Mouse (Mus musculus) CH12.LX (cell line): Measurements from ENCODE around the gene Prss54. TPM values are rescaled to one million over a fixed set of nuclear protein-coding genes. Genes with fewer than 3 reads are reported as not detected.

Source experiments
- DNase-seq: peaks from one replicate; pipeline ENCODE4 v3.0.0-alpha.2; 2013; ENCODE audit errors: extremely low read depth
- H3K27ac ChIP-seq: 2 replicates; pipeline ENCODE4 v1.5.1; 2012; ENCODE audit warnings: low read depth, mild to moderate bottlenecking, control low read depth, moderate library complexity; ENCODE audit not compliant: insufficient read depth
- H3K27me3 ChIP-seq: replicated peaks from 2 replicates; pipeline ENCODE3; 2012; ENCODE audit warnings: inconsistent platforms
- H3K36me3 ChIP-seq, 2 experiments: replicated peaks in 1 of 2; 2 replicates each; pipeline versions ENCODE3 to v1.6.1; 2012; ENCODE audit warnings: inconsistent platforms in 1 of 2, low read length in 1 of 2, mild to moderate bottlenecking in 1 of 2, mixed read lengths in 1 of 2, moderate library complexity in 1 of 2; ENCODE audit not compliant: control insufficient read depth in 1 of 2, insufficient read depth in 1 of 2
- H3K4me1 ChIP-seq, 2 experiments: 2 replicates each; pipeline ENCODE4 v1.6.1; 2012; ENCODE audit warnings: inconsistent platforms in 1 of 2, moderate library complexity in 1 of 2; ENCODE audit not compliant: insufficient read depth in 2 of 2, control insufficient read depth in 1 of 2
- H3K4me2 ChIP-seq: 2 replicates; pipeline ENCODE4 v1.6.1; 2012; ENCODE audit warnings: low read depth, mild to moderate bottlenecking, control low read depth; ENCODE audit not compliant: poor library complexity, insufficient read depth, severe bottlenecking
- H3K4me3 ChIP-seq, 3 experiments: fragments of 150-350 bp in 1 of 3; sonication (generic) in 1 of 3; replicated peaks in 1 of 3; 2 replicates each; pipeline versions ENCODE3 to v1.5.1; 2011 to 2012; ENCODE audit warnings: low read depth in 2 of 3, low read length in 2 of 3, mild to moderate bottlenecking in 2 of 3, moderate library complexity in 2 of 3, control low read depth in 1 of 3, improper control_type of control experiment in 1 of 3, inconsistent platforms in 1 of 3, mixed read lengths in 1 of 3; ENCODE audit not compliant: poor library complexity in 1 of 3
- H3K79me2 ChIP-seq: replicated peaks from 2 replicates; pipeline ENCODE4 v1.6.1; 2012; ENCODE audit warnings: mild to moderate bottlenecking, moderate library complexity; ENCODE audit not compliant: control insufficient read depth, poor library complexity, insufficient read depth, severe bottlenecking; ENCODE audit errors: extremely low read depth
- H3K9ac ChIP-seq: 2 replicates; pipeline ENCODE4 v1.6.1; 2012; ENCODE audit warnings: low read depth, mild to moderate bottlenecking, control low read depth, moderate library complexity; ENCODE audit not compliant: insufficient read depth
- H3K9me3 ChIP-seq: replicated peaks from 2 replicates; pipeline ENCODE3; 2012; ENCODE audit warnings: low read length, inconsistent platforms, mixed read lengths
- CHD2 ChIP-seq: IDR thresholded peaks from 2 replicates; pipeline ENCODE4 v1.6.1; 2011; ENCODE audit warnings: low read length, improper control_type of control experiment
- CTCF ChIP-seq, 2 experiments: IDR thresholded peaks in 1 of 2; conservative IDR thresholded peaks in 1 of 2; 2 replicates each; pipeline ENCODE4 v1.5.1; 2011 to 2012; ENCODE audit warnings: low read depth in 2 of 2, low read length in 2 of 2, improper control_type of control experiment in 1 of 2, inconsistent platforms in 1 of 2, mild to moderate bottlenecking in 1 of 2, moderate library complexity in 1 of 2
- GABPA ChIP-seq: IDR thresholded peaks from 2 replicates; pipeline ENCODE4 v1.6.1; 2012; ENCODE audit warnings: low read depth, low read length, improper control_type of control experiment, inconsistent platforms; ENCODE audit not compliant: insufficient replicate concordance
- HCFC1 ChIP-seq: IDR thresholded peaks from 2 replicates; pipeline ENCODE4 v1.6.1; 2012; ENCODE audit warnings: low read depth, mild to moderate bottlenecking, inconsistent platforms, low read length, improper control_type of control experiment
- IRF4 ChIP-seq: IDR thresholded peaks from 2 replicates; pipeline ENCODE4 v1.6.1; 2014; ENCODE audit warnings: low read depth, mild to moderate bottlenecking, inconsistent platforms, low read length, improper control_type of control experiment
- JUN ChIP-seq: IDR thresholded peaks from 2 replicates; pipeline ENCODE4 v1.6.1; 2011; ENCODE audit warnings: low read depth, mild to moderate bottlenecking, low read length, improper control_type of control experiment, moderate library complexity; ENCODE audit not compliant: insufficient read depth
- JUND ChIP-seq: conservative IDR thresholded peaks from 2 replicates; pipeline ENCODE4 v1.6.1; 2011; ENCODE audit warnings: low read depth, low read length, improper control_type of control experiment
- KAT2A ChIP-seq: IDR thresholded peaks from 2 replicates; pipeline ENCODE4 v1.6.1; 2012; ENCODE audit warnings: low read length, improper control_type of control experiment, inconsistent platforms; ENCODE audit not compliant: insufficient replicate concordance
- MAFK ChIP-seq: IDR thresholded peaks from 2 replicates; pipeline ENCODE4 v1.6.1; 2011; ENCODE audit warnings: low read length, improper control_type of control experiment; ENCODE audit not compliant: insufficient replicate concordance
- MAX ChIP-seq: IDR thresholded peaks from 2 replicates; pipeline ENCODE4 v1.6.1; 2011; ENCODE audit warnings: low read length, improper control_type of control experiment
- NRF1 ChIP-seq: IDR thresholded peaks from 2 replicates; pipeline ENCODE4 v1.6.1; 2014; ENCODE audit warnings: low read depth, mild to moderate bottlenecking, inconsistent platforms, low read length, improper control_type of control experiment, moderate library complexity
- RAD21 ChIP-seq: IDR thresholded peaks from 2 replicates; pipeline ENCODE4 v1.6.1; 2011; ENCODE audit warnings: low read depth, mild to moderate bottlenecking, low read length, improper control_type of control experiment, moderate library complexity
- RCOR1 ChIP-seq: conservative IDR thresholded peaks from 2 replicates; pipeline ENCODE4 v1.6.1; 2012; ENCODE audit warnings: low read depth, mild to moderate bottlenecking, inconsistent platforms, low read length, improper control_type of control experiment
- SMC3 ChIP-seq: IDR thresholded peaks from 2 replicates; pipeline ENCODE4 v1.6.1; 2011; ENCODE audit warnings: low read depth, low read length, improper control_type of control experiment
- TBP ChIP-seq: conservative IDR thresholded peaks from 2 replicates; pipeline ENCODE4 v1.6.1; 2011; ENCODE audit warnings: low read depth, low read length, improper control_type of control experiment
- USF1 ChIP-seq: IDR thresholded peaks from 2 replicates; pipeline ENCODE4 v1.6.1; 2014; ENCODE audit warnings: low read depth, mild to moderate bottlenecking, inconsistent platforms, low read length, improper control_type of control experiment
- USF2 ChIP-seq: conservative IDR thresholded peaks from 2 replicates; pipeline ENCODE4 v1.6.1; 2011; ENCODE audit warnings: low read depth, low read length, improper control_type of control experiment
- dilution Hi-C: fragments of 300-500 bp; cut with MboI; formaldehyde crosslinking; loops from 2 replicates; pipeline ENCODE4 v1.14.3; 2020; ENCODE audit warnings: low sequenced_read_pairs; ENCODE audit not compliant: extremely low pct_unique_long_range_greater_than_20kb, extremely low pct_ligation_motif_present
- in situ Hi-C: fragments of 300-500 bp; cut with MboI; formaldehyde crosslinking; loops from 3 replicates; pipeline ENCODE4 v1.14.3; 2019; ENCODE audit warnings: low sequenced_read_pairs, low pct_ligation_motif_present, low pct_unique_long_range_greater_than_20kb, mixed read lengths
- polyA plus RNA-seq: library from polyadenylated mRNA; unstranded; fragments of >175 nt; gene quantifications from 2 replicates; pipeline ENCODE4 v1.2.1, GENCODE M21; 2012; ENCODE audit warnings: low read depth; ENCODE audit not compliant: insufficient read length
- total RNA-seq, 2 experiments: library from RNA; depleted of rRNA; stranded (reverse); fragments of 300-350 nt in 1 of 2; fragments of >200 nt in 1 of 2; gene quantifications; 2 replicates each; pipeline ENCODE4 v1.2.3; 2012 to 2014

The Prss54 gene
- total and polyA plus RNA-seq, 3 experiments = not detected

DNA sequence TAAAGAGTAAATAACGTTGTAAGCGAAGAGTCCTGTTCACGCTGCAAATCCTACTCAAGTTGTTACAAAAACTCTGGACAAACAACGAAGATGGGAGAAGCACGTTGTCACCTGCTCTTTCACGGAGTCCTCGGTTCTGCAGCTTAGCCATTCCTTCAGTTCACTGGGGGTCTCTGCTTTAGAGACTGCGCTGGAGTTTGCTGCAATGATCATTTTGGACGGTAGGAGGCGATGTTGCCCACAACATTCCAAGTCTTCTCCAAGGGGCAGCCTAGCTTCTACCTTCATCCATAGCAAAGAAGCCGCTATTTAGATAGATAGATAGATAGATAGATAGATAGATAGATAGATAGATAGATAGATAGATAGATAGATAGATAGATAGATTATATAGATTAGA, 23.7 kb upstream of the Prss54 start:
- Histone ChIP-seq H3K4me3 (no peak overlapping the region), H3K4me1 (no peaks in the 10 kb centered on the region), H3K36me3 (no peaks in the 10 kb centered on the region), H3K27ac (no peak overlapping the region), H3K27me3 (no peaks in the 10 kb centered on the region), H3K9me3 (no peaks in the 10 kb centered on the region), H3K4me2 (no peak overlapping the region), H3K79me2 (no peaks in the 10 kb centered on the region)
- peak; percentile 51 for DNase-seq
- in situ Hi-C loops = loop anchor here (5.0 kb wide), 1 partner anchor 97 kb away; no protein-coding TSS in a partner anchor
- dilution Hi-C loops = no loop called here
- TF ChIP-seq CTCF (conservative IDR thresholded peaks at IDR 0.05 in 1 of 2, IDR thresholded peaks at IDR 0.05 in 1 of 2; ENCODE audit: low read depth in 2 of 2, low read length in 2 of 2) (peak; percentile 78 to 83), IRF4 (no peak), CHD2 (no peak), SMC3 (peak; percentile 65), USF1 (no peak), MAX (no peak), RAD21 (peak; percentile 82), JUND (no peak), NRF1 (no peak)
- TF ChIP-seq, all 38 proteins: peak for 3
- no peak overlapping the region for H3K9ac ChIP-seq

DNA sequence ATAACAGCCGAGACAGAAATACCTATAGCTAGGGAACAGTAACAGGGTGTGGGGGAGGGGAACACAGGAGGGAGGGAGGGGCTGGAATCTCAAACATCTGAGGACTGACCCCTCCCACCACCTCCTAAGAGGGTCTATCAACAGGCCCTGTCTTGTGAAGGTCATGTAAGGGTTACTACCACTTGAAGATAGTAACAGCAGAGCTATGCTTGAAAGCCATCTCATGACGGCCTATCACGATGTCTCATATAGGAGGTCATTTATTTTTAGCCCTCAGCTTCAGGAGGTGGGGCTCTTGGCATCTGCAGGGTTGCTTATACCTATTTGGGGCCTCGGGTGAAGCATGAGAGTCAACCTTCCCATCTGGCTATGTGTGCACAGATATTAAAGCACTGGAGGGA, 20.7 kb upstream of the Prss54 start:
- H3K27ac ChIP-seq = no peak overlapping the region
- DNase-seq = no peak
- no peak overlapping the region for H3K4me3 ChIP-seq
- TF ChIP-seq GABPA (no peak), HCFC1 (no peak), TBP (no peak), CTCF (conservative IDR thresholded peaks at IDR 0.05 in 1 of 2, IDR thresholded peaks at IDR 0.05 in 1 of 2; ENCODE audit: low read depth in 2 of 2, low read length in 2 of 2) (no peak), SMC3 (no peak), RAD21 (no peak), RCOR1 (no peak), USF2 (no peak), JUND (no peak), MAFK (no peak), CHD2 (no peak), JUN (no peak), KAT2A (no peak)
- H3K9ac ChIP-seq = no peak overlapping the region
- no peaks in the 10 kb centered on the region for H3K27me3 ChIP-seq
- H3K79me2 ChIP-seq = no peaks in the 10 kb centered on the region
- no peaks in the 10 kb centered on the region for H3K36me3 ChIP-seq
- no peak overlapping the region for H3K4me2 ChIP-seq
- in situ Hi-C loops = no loop called here
- dilution Hi-C loops = no loop called here
- no peaks in the 10 kb centered on the region; a peak in 2 of 4 replicates for H3K4me1 ChIP-seq
- no peaks in the 10 kb centered on the region for H3K9me3 ChIP-seq
